Mouse (Mus musculus) CD4-positive, CD25-positive, alpha-beta regulatory T cell (primary cell): ENCODE measurements around the gene Tcl1b3. TPM values are rescaled to one million over a fixed set of nuclear protein-coding genes. Genes with fewer than 3 reads are reported as not detected.

Experiments
- polyA plus RNA-seq: library from polyadenylated mRNA; unstranded; fragments of 100-300 nt; shearing (Covaris generic); gene quantifications from one replicate; pipeline ENCODE4 v1.2.1, GENCODE M21; 2017

Gene Tcl1b3
- not detected for polyA plus RNA-seq

DNA sequence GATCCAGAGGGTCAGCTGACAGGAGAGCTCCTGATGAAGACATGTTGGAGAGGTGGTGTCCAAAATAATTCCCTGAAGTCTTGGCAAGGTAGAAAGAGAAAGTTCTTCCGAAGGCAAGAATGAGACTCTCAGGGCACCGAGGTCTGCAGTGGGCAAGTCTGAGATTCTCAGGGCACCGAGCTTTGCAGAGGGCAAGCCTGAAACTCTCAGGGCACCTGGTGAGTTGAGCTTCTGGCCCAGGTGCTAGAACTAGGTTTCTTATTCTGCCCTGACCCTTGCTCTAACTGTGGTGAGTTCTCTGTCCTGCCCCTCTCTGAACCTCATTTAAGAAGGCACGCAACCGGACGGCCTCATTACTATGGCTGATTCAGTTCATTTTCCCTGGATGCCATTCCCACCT lies at the start of gene Tcl1b3:
Gene Tcl1b3, plus strand, starts transcription at position 301 of the 400 bp plus-strand sequence.

DNA sequence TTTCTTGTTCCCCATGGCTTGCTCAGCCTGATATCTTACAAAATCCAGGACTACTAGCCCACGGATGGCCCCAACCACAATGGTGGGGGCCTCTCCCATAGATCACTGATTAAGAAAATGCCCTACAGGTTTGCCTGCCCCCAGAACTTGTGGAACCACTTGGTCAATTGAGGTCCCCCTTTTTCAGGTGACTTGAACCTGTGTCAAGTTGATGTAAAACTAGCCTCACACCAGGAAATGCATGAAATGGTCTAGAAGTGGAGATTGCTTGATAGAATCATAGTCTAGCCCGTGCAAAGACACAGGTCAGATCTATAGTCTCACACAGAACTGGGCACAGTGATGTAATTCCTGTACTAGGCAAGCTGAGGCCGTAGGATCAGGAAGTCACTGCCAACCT lies 45.1 kb upstream of the Tcl1b3 start, which contains the start of gene Tcl1b2:
Gene Tcl1b2, plus strand, starts transcription at position 301 of the 400 bp plus-strand sequence.

GRCm38 (mm10) chr12:105159390-105159789 lies 31.5 kb upstream of the Tcl1b3 start, which contains the start of gene Tcl1b1:
Gene Tcl1b1, plus strand, starts transcription at chr12:105159690.

DNA sequence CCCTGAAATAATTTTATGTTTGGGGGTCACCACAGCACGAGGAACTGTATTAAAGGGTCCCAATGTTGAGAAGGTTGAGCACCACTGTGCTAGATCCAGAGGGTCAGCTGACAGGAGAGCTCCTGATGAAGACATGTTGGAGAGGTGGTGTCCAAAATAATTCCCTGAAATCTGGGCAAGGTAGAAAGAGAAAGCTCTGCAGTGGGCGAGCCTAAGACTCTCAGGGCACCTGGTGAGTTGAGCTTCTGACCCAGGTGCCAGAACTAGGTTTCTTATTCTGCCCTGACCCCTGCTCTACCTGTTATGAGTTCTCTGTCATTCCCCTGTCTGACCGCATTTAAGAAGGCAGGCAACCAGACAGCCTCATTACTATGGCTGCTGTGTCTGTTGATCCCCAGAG lies 14.8 kb upstream of the Tcl1b3 start, which contains the start of gene Tcl1b5:
Gene Tcl1b5, plus strand, starts transcription at position 301 of the 400 bp plus-strand sequence.

GRCm38 (mm10) chr12:105201657-105202056 lies 10.8 kb downstream of the Tcl1b3 start, which contains the start of gene Tcl1b4:
Gene Tcl1b4, plus strand, starts transcription at chr12:105201957.

GRCm38 (mm10) chr12:105222601-105223319 lies 31.9 kb downstream of the Tcl1b3 start, which contains the start of gene Tcl1:
Gene Tcl1, minus strand, starts transcription at chr12:105222793.

Other genes with a start within 250 kb of the Tcl1b3 start
- 5.5 TPM for gene Syne3, start 181.2 kb upstream of the Tcl1b3 start, polyA plus RNA-seq
- gene Glrx5, start 158.4 kb upstream of the Tcl1b3 start, polyA plus RNA-seq, result 118 TPM
- gene Tcl1b2, start 45.0 kb upstream of the Tcl1b3 start, polyA plus RNA-seq, result not detected
- not detected for gene Tcl1b1, start 31.4 kb upstream of the Tcl1b3 start, polyA plus RNA-seq
- gene Tcl1b5, start 14.7 kb upstream of the Tcl1b3 start, polyA plus RNA-seq, result not detected
- gene Tcl1b4, start 10.9 kb downstream of the Tcl1b3 start, polyA plus RNA-seq, result not detected
- 0.13 TPM for gene Tcl1, start 31.8 kb downstream of the Tcl1b3 start, polyA plus RNA-seq
- gene Tunar, start 142.8 kb downstream of the Tcl1b3 start, polyA plus RNA-seq, result not detected